Mouse (Mus musculus) mesoderm, embryonic 11.5 days (tissue): ENCODE measurements around the gene Itsn1.

Experiments used
- DNase-seq: peaks from one replicate; pipeline ENCODE4 v3.0.0-alpha.2; 2012; ENCODE audit warnings: low read depth, low spot score

Gene Itsn1

DNA sequence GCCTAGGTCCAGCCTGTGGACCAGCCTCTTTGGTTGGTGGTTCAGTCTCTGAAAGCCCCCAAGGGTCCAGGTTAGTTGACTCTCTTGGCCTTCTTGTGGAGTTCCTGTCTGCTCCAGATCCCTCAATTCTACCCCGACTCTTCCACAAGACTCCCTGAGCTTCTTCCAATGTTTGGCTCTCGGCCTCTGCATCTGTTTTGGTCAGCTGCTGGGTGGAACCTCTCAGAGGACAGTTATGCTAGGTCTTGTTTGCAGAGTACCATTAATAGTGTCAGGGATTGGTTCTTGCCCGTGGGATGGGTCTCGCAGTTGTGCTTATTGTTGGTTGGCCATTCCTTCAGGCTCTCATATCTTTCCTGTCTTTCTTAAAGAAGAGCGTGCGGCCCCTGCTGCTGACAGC, 39.5 kb downstream of the Itsn1 start:
- no peak for DNase-seq

DNA sequence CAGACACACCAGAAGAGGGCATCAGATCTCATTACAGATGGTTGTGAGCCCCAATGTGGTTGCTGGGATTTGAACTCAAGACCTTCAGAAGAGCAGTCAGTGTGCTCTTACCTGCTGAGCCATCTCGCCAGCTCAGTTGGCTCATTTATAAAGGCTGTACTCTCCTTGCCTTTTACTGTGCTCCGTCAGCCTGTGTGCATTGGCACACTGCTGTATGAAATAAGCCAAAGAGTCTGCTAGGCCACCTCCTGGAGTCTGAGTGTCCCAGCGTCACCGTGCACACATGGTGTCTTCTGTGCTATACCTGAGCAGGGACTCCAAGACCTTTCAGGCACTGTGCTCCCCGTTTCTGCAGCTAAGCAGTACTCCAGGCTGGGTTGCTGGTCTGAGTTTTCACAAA, 40.8 kb downstream of the Itsn1 start:
- DNase-seq = no peak

DNA sequence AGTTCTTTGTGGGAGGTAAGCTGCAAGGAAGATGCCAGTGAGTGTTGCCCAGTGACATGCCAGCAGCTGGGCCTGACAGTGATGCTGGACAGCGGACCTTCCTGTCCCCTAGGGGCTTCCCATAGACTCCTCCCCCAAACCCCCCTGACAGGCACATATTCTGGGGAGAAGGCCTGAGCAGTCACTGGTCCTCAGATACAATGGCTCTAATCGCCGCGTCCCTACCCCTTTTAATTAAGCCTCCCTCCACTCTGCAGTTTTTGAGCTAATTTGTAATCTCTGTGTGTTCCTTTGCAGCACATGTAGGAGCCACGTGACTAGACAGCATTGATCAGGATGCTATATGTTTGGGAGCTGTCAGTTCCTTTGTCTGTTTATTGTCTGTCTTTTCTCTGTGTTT, 41.6 kb downstream of the Itsn1 start:
- peak; percentile 77 for DNase-seq

DNA sequence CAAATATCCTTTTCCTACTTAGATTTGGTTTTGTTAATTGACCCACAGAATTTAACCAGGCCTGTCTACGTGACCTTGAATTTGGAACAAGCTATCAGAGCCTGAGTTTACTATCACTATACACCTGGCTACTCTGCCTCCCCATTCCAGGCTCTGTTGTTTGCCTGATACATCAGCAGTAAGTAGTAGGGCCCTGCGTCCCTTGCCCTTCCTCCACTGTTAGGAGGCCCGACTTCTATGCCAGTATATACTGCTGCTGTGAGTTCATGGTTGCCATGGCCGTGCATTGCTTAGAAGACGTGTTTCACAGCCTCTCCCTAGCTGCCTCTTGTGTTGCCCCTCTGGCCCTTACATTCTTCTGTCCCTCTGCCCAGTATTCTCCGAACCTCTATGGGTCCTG, 42.3 kb downstream of the Itsn1 start:
- no peak for DNase-seq

DNA sequence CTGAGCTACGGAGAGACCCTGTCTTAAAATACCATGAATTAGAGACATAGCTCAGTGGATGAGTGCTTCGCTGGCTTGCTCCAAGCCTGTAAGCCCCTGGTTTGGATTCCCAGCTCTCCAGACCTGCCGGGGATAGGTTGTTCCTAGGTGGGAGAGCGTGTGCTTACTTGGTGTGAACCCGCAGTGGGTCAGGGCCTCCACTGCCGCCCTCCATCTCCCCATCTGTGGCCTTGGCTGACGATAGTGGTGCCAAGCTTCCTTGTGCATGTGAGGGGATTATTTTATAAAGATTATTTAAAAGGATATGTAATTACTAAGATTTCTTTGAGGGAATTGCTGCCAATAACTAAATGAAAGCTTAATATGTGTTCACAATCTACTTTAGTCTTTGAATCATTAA, 43.5 kb downstream of the Itsn1 start:
- no peak for DNase-seq

DNA sequence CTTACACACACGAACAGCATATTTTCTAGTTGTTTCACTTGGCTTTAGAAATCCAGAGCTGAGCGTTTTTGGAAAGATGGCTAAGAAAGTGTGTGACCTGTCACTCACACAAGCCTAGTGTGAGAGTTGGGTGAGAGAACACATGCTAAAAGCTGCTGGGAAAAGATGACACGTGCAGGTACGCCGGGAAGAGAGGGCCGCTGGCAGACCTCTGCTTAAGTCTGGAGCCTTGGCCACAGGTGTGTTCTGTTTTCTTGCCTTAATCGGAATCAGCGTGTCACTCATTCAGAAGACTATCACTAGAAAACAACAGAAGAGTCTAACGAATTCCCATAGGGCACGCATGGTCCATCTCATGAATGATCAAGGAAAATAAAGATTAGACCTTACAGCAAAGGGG, 50.5 kb downstream of the Itsn1 start:
- no peak for DNase-seq

DNA sequence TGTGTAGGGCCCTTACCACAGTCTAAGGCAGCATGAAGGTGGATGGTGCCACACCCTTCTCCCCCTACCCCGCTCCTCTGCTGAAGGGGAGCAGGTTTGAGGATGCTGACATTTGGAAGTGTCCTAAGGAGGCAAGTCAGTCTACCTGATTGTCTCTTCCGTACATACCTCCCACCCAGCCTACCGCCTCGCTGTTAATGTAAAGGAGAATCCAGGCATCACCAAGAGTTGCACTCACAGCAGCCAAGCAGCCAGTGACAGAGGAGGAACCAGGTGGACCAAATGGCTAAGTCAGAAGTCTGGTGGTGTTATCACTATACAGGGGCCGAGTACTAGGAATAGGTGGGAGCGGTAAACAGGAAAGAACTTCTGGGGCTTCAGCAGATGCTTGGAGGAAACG, 51.1 kb downstream of the Itsn1 start:
- no peak for DNase-seq

DNA sequence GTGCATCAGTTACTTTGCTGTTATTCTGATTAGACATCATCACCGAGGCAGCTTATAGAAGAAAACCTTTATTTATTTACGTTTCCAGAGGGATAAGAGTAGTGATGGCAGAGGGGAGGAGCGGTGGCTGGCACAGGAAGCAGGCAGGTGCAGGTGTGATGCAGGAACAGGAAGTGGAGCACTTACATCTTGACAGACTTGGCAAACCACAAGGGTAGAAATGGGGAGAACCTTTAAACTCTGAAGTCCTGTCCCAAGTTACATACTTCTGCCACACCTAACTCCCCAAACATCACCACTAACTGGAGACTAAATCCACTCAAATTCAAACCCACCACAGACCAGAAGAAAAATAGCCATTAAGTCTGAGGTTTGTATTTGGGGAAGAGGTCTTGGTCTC, 51.7 kb downstream of the Itsn1 start:
- no peak for DNase-seq

DNA sequence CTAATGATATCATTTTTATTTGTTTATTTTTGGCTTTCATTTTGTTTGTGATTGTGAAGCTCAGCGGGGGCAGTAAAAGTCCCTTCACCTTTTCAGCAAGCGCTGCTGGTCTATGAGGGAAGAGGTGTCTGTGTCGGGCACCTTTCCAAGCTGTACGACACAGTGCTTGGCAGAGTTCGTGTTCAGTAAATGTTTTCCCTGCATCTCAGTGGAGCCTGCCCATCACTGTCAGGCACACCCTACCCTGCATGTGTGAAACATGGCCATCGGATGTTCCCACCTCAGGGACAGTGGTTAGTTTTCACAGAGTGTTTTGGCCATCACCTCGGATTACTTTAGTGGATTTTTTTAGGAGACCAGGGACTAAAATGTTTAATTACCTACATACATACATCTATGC, 54.1 kb downstream of the Itsn1 start:
- DNase-seq = no peak

DNA sequence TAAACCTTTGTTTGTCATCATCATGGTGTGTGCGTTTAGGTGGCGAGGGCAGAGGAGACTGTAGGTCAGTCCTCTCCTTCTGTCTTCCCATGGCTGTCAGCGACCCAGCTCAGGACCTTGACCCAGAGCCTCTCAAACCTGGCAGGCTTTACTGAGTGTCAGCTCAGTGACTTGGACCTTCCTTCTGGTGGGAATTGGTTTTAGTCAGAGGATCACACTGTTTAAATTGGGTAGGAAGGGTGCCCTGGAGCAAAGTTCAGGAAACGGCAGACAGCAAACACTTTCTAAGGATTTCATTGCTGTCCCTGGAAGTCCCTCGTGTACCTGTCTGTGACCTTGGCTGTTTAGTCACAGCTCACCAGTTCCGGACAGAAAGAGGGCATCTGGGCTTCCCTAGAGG, 55.2 kb downstream of the Itsn1 start:
- no peak for DNase-seq

DNA sequence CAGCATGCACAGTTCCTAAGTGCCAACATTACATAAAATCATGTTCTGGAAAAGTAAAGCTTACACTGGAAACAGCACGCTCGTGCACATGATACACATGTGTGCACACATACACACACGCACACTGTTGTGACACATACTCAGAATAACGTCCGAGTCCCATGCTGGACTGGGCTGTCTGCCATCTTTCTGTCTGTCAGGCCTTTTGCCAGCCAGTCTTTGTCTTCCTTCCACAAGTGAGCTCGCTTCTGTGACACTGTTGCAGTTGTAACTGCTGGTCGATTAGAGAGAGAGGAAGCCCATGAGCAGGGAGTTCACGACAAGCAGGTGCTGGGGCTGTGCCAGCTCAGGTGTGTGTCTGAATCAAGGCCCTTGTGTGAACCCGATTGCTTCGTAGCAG, 57.3 kb downstream of the Itsn1 start:
- no peak for DNase-seq

DNA sequence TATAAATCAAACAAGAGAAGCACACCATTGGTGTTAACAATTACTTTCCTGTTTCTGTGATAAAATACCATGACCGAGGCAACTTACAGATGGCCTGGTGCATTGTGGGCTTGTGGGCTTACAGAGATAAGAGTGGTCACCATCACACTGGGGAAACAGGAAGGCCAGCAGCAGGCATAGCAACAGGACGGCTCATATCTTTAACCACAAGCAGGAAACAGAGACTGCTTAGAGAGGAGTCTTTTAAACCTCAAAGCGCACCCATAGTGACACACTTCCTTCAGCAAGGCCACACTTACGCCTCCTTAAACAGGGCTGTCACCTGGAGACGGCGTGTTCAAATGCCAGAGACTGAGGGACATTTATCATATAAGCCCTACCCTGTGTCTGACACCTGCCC, 60.6 kb downstream of the Itsn1 start:
- no peak for DNase-seq

DNA sequence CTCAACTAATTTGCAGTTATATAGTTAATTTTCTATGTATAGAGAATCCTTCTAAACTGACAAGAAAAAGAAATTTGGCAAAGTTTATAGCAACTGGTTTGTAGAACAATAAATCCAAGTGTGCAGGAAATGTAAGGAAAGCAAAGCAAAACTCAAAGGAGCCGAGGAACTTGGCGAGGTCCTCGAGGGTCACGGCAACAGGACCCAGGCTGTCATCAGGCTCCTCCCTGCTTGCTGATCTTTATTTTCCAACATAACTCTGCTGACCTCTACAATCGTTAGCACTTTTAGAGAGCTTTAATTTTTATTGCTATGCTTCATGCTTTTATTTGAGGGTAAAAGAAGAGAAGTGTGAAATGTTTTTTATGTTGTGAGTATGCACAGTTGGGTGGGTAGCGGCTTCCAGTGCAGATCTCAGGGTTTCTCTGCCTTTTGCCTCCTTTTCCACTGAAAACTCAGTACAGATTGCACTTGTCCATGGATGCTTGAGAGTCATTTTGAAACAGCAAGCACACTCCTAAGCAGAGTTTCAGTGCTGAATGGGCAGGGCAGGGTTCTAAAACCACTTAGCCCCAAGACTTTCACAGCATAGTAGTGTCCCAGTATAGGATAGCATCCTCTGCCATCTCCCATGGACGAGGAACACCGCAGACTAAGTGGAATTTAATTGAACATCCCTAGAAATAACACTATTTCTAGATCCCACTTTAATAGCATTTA, 63.6 kb downstream of the Itsn1 start:
- DNase-seq = no peak

DNA sequence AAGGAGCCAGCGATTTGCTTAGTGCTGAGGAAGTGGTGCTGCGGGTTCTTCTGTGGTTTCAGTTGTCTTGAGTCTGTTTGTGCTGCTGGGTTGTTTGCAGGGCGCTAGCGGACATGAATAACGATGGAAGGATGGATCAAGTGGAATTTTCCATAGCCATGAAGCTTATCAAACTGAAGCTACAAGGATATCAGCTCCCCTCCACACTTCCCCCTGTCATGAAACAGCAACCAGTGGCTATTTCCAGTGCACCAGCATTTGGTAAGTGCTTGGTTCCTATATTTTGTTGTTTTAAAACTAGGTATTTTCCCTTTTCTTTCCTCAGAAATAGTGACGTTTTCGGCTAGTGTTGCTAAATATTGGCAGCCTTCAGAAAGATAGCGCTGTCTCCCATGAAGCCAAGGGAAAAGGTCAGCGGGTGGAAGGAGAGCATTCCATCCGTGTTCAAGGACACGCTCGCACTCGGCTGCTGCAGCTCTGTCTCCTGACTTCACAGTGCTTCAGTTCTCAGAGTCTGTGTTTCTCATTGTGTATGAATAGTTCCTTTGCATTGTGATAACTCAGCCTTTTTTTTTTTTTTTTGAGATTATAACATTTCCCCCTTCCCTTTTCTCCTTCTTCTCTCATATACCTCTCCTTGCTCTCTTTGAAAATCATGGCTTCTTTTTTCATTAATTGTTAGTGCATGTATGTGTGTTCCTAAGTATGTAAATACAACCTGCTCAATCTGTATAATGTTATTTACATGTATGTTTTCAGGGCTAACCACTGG, 64.6 kb downstream of the Itsn1 start:
- no peak for DNase-seq

DNA sequence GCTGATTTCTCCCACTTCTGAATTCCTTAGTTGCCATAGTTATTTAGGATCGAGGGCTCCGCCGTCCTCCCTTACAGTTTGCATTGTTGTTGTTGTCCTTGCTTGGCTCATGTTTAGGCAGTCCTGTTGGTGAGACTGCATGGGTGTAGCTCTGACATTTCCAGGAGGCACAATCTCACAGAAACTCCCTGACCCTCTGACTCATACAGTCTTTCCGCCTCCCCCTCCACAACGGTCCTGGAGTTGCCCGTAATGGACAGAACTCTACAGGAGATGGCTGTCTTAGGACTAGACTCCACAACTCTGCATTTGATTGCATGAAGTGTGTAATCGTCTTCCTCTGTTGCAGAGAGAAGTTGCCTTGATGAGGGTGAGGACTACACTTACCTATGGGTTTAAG, 65.2 kb downstream of the Itsn1 start:
- no peak for DNase-seq

DNA sequence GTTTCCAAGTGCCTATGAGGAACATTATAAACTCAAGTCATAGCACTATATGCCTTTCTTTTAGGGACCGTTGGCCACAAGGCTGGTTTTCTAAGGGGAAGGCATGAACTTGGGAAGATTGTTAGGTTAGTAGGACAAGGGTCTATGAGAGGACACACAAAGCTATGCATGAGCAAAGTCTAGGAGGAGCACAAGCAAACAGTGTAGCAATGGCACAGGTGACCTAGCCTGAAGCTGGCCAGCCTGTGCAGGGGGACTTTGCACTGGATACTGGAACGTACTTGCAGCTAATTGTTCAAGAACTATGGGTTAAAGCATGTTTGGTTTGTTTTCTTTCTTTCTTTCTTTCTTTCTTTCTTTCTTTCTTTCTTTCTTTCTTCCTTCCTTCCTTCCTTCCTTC, 66.0 kb downstream of the Itsn1 start:
- DNase-seq = no peak

DNA sequence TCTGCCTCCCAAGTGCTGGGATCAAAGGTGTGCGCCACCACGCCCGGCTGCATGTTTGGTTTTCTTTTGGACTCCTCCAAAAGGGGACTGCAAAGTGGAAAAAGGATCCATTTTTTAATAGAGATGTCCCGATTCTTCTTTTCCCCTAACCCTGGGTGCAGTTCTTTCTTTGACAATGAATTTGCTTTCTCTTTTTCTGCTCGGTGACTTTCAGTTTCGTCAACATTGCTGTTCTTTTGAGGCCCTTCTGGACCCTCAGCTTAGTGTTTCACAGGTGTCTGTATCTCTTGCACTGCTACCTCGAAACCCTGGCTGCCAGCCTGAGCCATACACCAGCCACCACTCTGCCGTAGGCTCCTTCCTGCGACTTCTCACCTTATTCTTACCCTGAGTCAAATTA, 66.5 kb downstream of the Itsn1 start:
- no peak for DNase-seq

DNA sequence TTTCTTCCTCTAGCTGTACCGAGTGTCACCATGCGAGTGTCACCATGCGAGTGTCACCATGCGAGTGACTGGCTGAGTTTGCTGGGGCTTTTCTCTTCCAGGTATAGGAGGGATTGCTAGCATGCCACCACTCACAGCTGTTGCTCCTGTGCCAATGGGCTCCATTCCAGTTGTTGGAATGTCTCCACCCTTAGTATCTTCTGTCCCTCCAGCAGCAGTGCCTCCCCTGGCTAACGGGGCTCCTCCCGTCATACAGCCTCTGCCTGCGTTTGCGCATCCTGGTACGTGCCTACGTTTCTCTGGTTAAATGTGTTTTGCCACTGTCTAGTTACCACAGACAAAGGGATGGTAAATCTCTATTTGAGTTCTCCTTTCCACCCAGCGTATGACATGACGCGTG, 72.3 kb downstream of the Itsn1 start:
- DNase-seq = no peak

DNA sequence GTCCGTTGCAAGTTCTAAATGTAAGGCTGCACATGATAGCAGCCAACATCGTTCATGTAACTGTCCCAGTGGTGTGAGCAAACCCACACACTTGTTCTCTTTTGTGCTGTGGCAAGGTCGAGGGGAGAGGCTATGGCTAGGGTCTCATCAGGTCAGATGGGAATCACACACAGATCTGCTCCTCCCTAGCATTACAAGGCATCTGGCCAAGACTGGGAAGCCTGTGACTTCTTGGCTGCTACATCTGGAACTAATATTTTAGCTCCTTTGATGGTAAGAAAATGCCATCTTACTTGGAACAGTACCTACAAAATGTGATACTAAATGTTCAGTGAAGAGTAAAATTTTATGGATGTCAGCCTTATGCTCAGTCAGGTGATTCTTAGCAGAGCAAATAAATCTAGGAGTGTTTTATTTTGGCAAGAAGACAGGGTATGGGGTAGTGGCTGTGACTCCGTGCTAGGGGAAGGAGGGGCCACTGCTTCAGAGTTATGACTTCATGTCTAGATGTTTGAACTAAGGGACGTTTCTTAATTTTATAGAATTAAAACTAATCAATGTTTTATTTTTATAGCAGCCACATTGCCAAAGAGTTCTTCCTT, 73.5 kb downstream of the Itsn1 start:
- peak; percentile 21 for DNase-seq

DNA sequence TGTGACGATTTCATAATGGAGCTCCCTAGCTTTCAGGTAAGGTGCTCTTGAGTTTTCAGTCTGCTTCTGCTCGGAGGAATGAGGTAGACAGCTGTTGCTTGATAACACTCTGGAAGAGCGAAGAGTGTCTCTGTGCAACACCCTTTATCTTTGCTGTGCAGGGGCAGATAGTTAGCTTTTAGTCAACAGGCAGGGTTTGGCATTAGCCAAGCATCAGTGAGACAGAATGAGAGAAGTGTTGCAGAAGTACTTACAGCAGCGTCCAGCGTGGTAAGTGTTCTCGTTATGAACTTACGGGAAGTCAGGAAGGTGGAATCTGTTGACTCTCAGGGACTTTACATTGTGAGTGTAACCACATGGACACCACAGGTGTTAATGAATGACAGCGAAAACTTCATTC, 75.3 kb downstream of the Itsn1 start:
- no peak for DNase-seq

DNA sequence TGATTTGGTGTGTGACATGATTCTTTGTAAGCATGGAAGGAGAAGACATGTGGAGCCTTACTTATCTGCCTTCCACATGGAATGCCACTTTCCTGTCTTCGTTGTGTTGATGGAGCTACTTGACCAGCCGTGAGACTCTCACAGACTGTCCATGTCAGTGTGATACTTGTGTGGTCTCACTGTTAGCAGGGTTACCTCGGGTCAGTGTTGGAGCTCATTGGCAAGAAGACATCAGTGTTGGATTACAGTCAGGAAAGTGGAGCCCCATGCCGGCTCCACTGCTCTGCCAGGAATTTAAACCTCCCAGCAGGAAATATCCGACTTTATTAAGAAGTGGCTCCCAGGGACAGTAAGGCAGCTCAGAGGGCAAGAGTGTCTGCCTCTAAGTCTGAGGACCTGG, 75.8 kb downstream of the Itsn1 start:
- peak; percentile 34 for DNase-seq

DNA sequence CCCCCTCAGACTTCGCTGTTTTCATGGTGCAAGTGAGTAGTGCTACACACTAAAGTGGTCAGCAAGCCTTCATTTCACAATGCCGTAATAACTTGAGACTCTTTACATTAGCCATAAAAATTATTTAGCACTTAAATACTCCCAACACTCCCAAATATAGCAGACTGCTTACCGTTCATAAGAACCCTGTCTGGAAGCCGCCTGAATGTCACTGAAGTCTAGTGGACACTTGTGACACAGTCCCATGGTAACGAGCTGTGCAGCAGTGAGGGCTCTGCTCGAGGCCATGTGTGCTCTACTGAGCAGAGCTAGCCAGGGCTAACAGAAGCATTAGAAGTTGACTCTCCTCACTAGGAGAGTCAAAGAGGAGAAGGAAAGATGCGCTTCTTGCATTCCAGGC, 81.2 kb downstream of the Itsn1 start:
- no peak for DNase-seq

DNA sequence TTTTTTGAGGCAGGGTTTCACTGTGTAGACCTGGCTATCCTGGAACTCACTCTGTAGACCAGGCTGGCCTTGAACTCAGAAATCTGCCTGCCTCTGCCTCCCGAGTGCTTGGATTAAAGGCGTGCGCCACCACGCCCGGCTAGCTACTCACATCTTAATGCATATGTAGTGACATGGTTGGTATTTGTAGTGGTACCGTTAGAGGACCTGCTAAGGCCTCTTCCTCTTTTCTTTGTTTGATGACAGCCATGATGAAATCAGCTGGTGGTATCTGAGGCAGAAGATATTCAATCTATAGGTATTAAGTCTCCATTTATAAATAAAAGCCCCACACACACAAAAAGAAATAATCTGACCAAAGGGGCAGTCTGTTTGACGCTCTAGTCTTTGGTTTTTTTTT, 82.3 kb downstream of the Itsn1 start:
- no peak for DNase-seq
